Mouse (Mus musculus) ES-Bruce4 (cell line): Measurements from ENCODE around the gene Dolk. TPM values are rescaled to one million over a fixed set of nuclear protein-coding genes. Genes with fewer than 3 reads are reported as not detected.

Experiments used
- H3K27ac ChIP-seq: 2 replicates; pipeline ENCODE4 v1.5.1; 2012; ENCODE audit warnings: low read length, inconsistent platforms; ENCODE audit not compliant: insufficient read depth
- H3K27me3 ChIP-seq: 2 replicates; pipeline ENCODE4 v1.6.1; 2012; ENCODE audit warnings: mild to moderate bottlenecking, low read length, inconsistent platforms; ENCODE audit not compliant: control insufficient read depth, poor library complexity, insufficient read depth, severe bottlenecking
- H3K36me3 ChIP-seq: 2 replicates; pipeline ENCODE4 v1.6.1; 2012; ENCODE audit warnings: inconsistent platforms, mild to moderate bottlenecking, low read length, moderate library complexity; ENCODE audit not compliant: control insufficient read depth, poor library complexity, insufficient read depth, severe bottlenecking
- H3K4me1 ChIP-seq: one replicate; pipeline ENCODE4 v1.8.1; 2011; ENCODE audit warnings: low read length; ENCODE audit not compliant: control insufficient read depth, insufficient read depth
- H3K4me3 ChIP-seq: 2 replicates; pipeline ENCODE4 v1.5.1; 2011; ENCODE audit warnings: low read depth, mild to moderate bottlenecking, low read length
- H3K9ac ChIP-seq: 2 replicates; pipeline ENCODE4 v1.6.1; 2012; ENCODE audit warnings: low read depth, mild to moderate bottlenecking, inconsistent platforms; ENCODE audit not compliant: poor library complexity, severe bottlenecking
- H3K9me3 ChIP-seq: replicated peaks from 2 replicates; pipeline ENCODE4 v1.6.1; 2012; ENCODE audit warnings: mild to moderate bottlenecking, low read length, inconsistent platforms; ENCODE audit not compliant: control insufficient read depth, poor library complexity, insufficient read depth, severe bottlenecking
- CTCF ChIP-seq: IDR thresholded peaks from one replicate; pipeline ENCODE4 v1.8.1; 2011; ENCODE audit warnings: low read depth, low read length
- EP300 ChIP-seq: IDR thresholded peaks from 2 replicates; pipeline ENCODE4 v1.6.1; 2011; ENCODE audit warnings: low read depth, low read length; ENCODE audit not compliant: insufficient read depth
- POLR2A ChIP-seq: IDR thresholded peaks from one replicate; pipeline ENCODE4 v1.8.1; 2011; ENCODE audit warnings: low read length; ENCODE audit not compliant: insufficient read depth
- polyA plus RNA-seq: library from polyadenylated mRNA; stranded (reverse); fragments of >200 nt; gene quantifications from 2 replicates; pipeline ENCODE4 v1.2.4, GENCODE M21; 2011; ENCODE audit warnings: low read depth; ENCODE audit not compliant: missing spikeins, insufficient read depth, insufficient read length

The Dolk gene
- polyA plus RNA-seq: 3.4 and 3.8 TPM in 2 replicates

- Histone ChIP-seq H3K9ac (peak within 1 kb of the TSS; percentile 86), H3K4me1 (peaks cover 3% of the 10 kb centered on the region), H3K4me3 (peak within 1 kb of the TSS; percentile 95), H3K27me3 (no peaks in the 10 kb centered on the region), H3K27ac (no peak within 1 kb of the TSS), H3K36me3 (no peaks in the 10 kb centered on the region), H3K9me3 (no peaks in the 10 kb centered on the region)
- peak; percentile 88 for TF ChIP-seq POLR2A
- TF ChIP-seq EP300: peak; percentile 73; the same call in 1 of the 2 replicates
- TF ChIP-seq CTCF: no peak
Measured at GRCm38 (mm10) chr2:30286192-30287026, at the start of gene Dolk, which contains the start of gene Nup188. Gene Dolk (minus strand): TSS chr2:30286334. Gene Nup188 (plus strand): TSS chr2:30286397.

GRCm38 (mm10) chr2:30335324-30335723 lies 49.2 kb upstream of the Dolk start:
- peaks cover 4% of the 10 kb centered on the region for H3K4me1 ChIP-seq
- 0 out of 2 replicates have a peak, but pooled peaks have one; percentile 26 for TF ChIP-seq EP300
- TF ChIP-seq CTCF: no peak
- no peak for TF ChIP-seq POLR2A
- H3K27me3 ChIP-seq: no peaks in the 10 kb centered on the region
- no peak overlapping the region for H3K9ac ChIP-seq
- no peaks in the 10 kb centered on the region for H3K9me3 ChIP-seq
- no peak overlapping the region for H3K4me3 ChIP-seq
- H3K27ac ChIP-seq: peak overlapping the region; percentile 59; the same call in 1 of the 2 replicates
- peaks cover 42% of the 10 kb centered on the region for H3K36me3 ChIP-seq

- H3K9me3 ChIP-seq: no peaks in the 10 kb centered on the region
- no peak overlapping the region for H3K27ac ChIP-seq
- H3K36me3 ChIP-seq: peaks cover 65% of the 10 kb centered on the region
- H3K4me3 ChIP-seq: no peak overlapping the region
- H3K27me3 ChIP-seq: no peaks in the 10 kb centered on the region
- no peaks in the 10 kb centered on the region for H3K4me1 ChIP-seq
- TF ChIP-seq POLR2A: no peak
- no peak for TF ChIP-seq EP300
- no peak for TF ChIP-seq CTCF
- no peak overlapping the region for H3K9ac ChIP-seq
Measured at GRCm38 (mm10) chr2:30328791-30329190, 42.7 kb upstream of the Dolk start.

GRCm38 (mm10) chr2:30327276-30327675 lies 41.1 kb upstream of the Dolk start:
- Histone ChIP-seq H3K9me3 (no peaks in the 10 kb centered on the region), H3K27me3 (no peaks in the 10 kb centered on the region), H3K36me3 (peaks cover 70% of the 10 kb centered on the region), H3K4me1 (no peaks in the 10 kb centered on the region), H3K4me3 (no peak overlapping the region), H3K9ac (no peak overlapping the region), H3K27ac (no peak overlapping the region)
- no peak for TF ChIP-seq CTCF
- no peak for TF ChIP-seq POLR2A
- no peak for TF ChIP-seq EP300

GRCm38 (mm10) chr2:30325296-30325695 lies 39.2 kb upstream of the Dolk start:
- Histone ChIP-seq H3K4me1 (no peaks in the 10 kb centered on the region), H3K9ac (no peak overlapping the region), H3K9me3 (no peaks in the 10 kb centered on the region), H3K4me3 (no peak overlapping the region), H3K27ac (no peak overlapping the region), H3K27me3 (no peaks in the 10 kb centered on the region), H3K36me3 (peaks cover 79% of the 10 kb centered on the region)
- no peak for TF ChIP-seq POLR2A
- no peak for TF ChIP-seq CTCF
- no peak for TF ChIP-seq EP300

- Histone ChIP-seq H3K9ac (no peak overlapping the region), H3K4me3 (no peak overlapping the region), H3K36me3 (peaks cover 78% of the 10 kb centered on the region), H3K4me1 (no peaks in the 10 kb centered on the region), H3K27me3 (no peaks in the 10 kb centered on the region), H3K9me3 (no peaks in the 10 kb centered on the region), H3K27ac (no peak overlapping the region)
- TF ChIP-seq POLR2A: no peak
- no peak for TF ChIP-seq EP300
- no peak for TF ChIP-seq CTCF
Measured at GRCm38 (mm10) chr2:30323111-30323510, 37.0 kb upstream of the Dolk start.
